18 mouse cellular contexts compared by ENCODE assay signal in the genomic region with DNA sequence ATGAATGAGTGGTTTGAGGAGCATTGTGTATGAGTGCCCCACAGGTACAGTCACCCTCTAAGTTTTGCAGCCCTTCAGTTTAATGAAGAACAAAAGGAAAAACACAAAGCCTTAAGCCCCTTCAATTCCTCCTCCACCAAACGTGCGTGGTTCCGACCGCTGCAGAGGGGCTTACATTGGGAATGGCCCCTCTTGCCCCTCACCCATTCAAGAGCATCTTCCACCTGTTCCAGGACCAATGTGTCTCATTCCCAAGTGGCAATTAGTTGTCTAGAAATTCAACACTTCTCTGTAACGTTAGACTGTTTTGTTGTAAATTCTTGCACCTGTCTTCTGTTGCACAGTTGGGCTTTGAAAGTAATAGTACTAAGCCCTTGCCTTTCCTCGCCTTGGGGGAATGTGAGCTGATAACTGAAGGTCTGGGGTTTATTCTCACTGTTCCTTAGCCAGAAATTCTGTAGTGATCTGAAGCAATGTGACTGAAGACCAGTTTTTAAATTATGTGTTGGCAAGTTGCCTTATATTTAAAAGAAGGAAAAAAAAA.
"Had no signal": no experiment of that assay in that cellular context is flagged by ENCODE, and none has a peak within 500 bp of the region (broad histone marks: within the 10 kb centered on the region; RNA-seq: fewer than 3 reads in every experiment).

No protein-coding gene starts in this region.

- H3K9ac ChIP-seq: limb, embryonic 13.5 days; liver, embryonic 13.5 days; neural tube, embryonic 12.5 days; neural tube, embryonic 15.5 days had no signal

- H3K9me3 ChIP-seq: limb, embryonic 13.5 days; liver, embryonic 13.5 days; neural tube, embryonic 12.5 days; neural tube, embryonic 15.5 days had no signal

- H3K27ac ChIP-seq: neural tube, embryonic 12.5 days; stomach, postnatal 0 days had no signal

- H3K27me3 ChIP-seq: limb, embryonic 13.5 days; liver, embryonic 13.5 days; neural tube, embryonic 12.5 days; neural tube, embryonic 15.5 days had no signal

- DNase-seq: kidney, adult 8-10 months; kidney, postnatal 14 days; left cerebral cortex, postnatal 4 days; liver, embryonic 13.5 days; lung, adult 2 months; lung, postnatal 14 days; lung, postnatal 4 days; midbrain, embryonic 14.5 days; right cerebral cortex, adult 18-20 months; right cerebral cortex, postnatal 14 days; right cerebral cortex, postnatal 4 days; thymus, adult 18-20 months; thymus, postnatal 36 days had no signal

- H3K4me3 ChIP-seq: limb, embryonic 13.5 days; liver, embryonic 13.5 days; neural tube, embryonic 12.5 days; neural tube, embryonic 15.5 days had no signal

- H3K4me2 ChIP-seq: limb, embryonic 13.5 days; liver, embryonic 13.5 days; midbrain, embryonic 11.5 days; neural tube, embryonic 12.5 days; neural tube, embryonic 15.5 days had no signal
